Comparison of ENCODE assay signal across 9 mouse cellular contexts in the genomic region with DNA sequence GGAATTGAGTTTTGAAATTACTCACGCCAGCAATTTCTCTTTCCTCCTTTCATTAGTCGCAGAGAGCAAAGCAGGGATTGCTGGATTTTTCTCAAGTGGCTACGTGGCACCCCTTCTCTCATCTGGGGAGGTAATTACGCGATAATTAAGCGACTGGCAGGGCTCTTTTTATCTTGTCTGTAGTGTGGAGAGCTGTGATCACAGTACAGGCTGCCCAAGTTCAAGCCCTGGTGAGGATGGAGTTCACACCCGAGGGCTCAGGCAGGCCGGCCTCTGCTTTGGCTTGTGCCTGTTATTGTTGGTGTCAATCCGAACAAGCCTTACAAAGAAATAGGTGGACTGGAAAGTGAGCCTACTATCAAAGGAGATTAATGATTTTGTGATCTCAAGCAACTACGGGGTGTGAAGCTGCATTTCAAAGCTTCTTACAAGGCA. TPM values are rescaled to one million over a fixed set of nuclear protein-coding genes. Genes with fewer than 3 reads are reported as not detected.
DNase-seq lines count a peak whose midpoint lies in the region; ATAC-seq and TF ChIP-seq lines count a peak whose summit lies in the region.
"Had no signal": no experiment of that assay in that cellular context is flagged by ENCODE, and none has a peak within 500 bp of the region (broad histone marks: within the 10 kb centered on the region; RNA-seq: fewer than 3 reads in every experiment).

No protein-coding gene starts in this region.

- H3K9ac ChIP-seq in heart, embryonic 12.5 days, result no peak overlapping the region
- H3K9ac ChIP-seq in liver, embryonic 16.5 days (ENCODE audit: low read depth, low read length), result no peak overlapping the region

- ATAC-seq in heart, embryonic 12.5 days (ENCODE audit: insufficient number of reproducible peaks, low FRiP score), result no peak
- ATAC-seq in liver, embryonic 16.5 days (ENCODE audit: low read depth), result no peak

- intact Hi-C loops in gastrocnemius, adult 2 months (cut with DNase I), result no loop called here

- WGBS in heart, embryonic 12.5 days, result 1% methylated on average over 10 of the region's 10 CpGs
- 3% methylated on average over 10 of the region's 10 CpGs for WGBS in liver, embryonic 16.5 days (ENCODE audit: insufficient replicate concordance)

- H3K27me3 ChIP-seq in heart, embryonic 12.5 days (replicated peaks), result peaks cover 72% of the 10 kb centered on the region
- H3K27me3 ChIP-seq in liver, embryonic 16.5 days (ENCODE audit: control insufficient read depth, insufficient read depth, low read depth, low read length), result peaks cover 88% of the 10 kb centered on the region

- no peak for DNase-seq in gastrocnemius, adult 2 months
- no peak for DNase-seq in gastrocnemius, postnatal 4 days (ENCODE audit: low spot score in 2 of 2)
- peak; percentile 55 for DNase-seq in A20 (ENCODE audit: low read depth, low spot score)
- no peak for DNase-seq in gastrocnemius, postnatal 25 days
- DNase-seq in frontal cortex, postnatal 10 days (ENCODE audit: low spot score in 2 of 2), result no peak
- DNase-seq in thymus, postnatal 36 days, result no peak

- H3K27ac ChIP-seq in gastrocnemius, adult 2 months, result no peak overlapping the region
- no peak overlapping the region for H3K27ac ChIP-seq in heart, embryonic 12.5 days (ENCODE audit: poor library complexity, severe bottlenecking)
- peak overlapping the region; percentile 64 for H3K27ac ChIP-seq in liver, embryonic 16.5 days (ENCODE audit: low read length)
- H3K27ac ChIP-seq: macrophage had no signal

- H3K36me3 ChIP-seq in heart, embryonic 12.5 days, result no peaks in the 10 kb centered on the region
- H3K36me3 ChIP-seq in liver, embryonic 16.5 days (ENCODE audit: control insufficient read depth, insufficient read depth), result no peaks in the 10 kb centered on the region

- peak overlapping the region; percentile 67; the same call in 1 of the 2 replicates for H3K4me2 ChIP-seq in heart, embryonic 12.5 days
- peak overlapping the region; percentile 48 for H3K4me2 ChIP-seq in liver, embryonic 16.5 days (ENCODE audit: low read depth, low read length)

- H3K4me3 ChIP-seq in gastrocnemius, adult 2 months, result peak overlapping the region; percentile 54
- H3K4me3 ChIP-seq in heart, embryonic 12.5 days, result peak overlapping the region; percentile 41
- peak overlapping the region; percentile 49 for H3K4me3 ChIP-seq in liver, embryonic 16.5 days (ENCODE audit: low read depth, low read length)

- H3K9me3 ChIP-seq in heart, embryonic 12.5 days (replicated peaks), result no peaks in the 10 kb centered on the region
- no peaks in the 10 kb centered on the region for H3K9me3 ChIP-seq in liver, embryonic 16.5 days (replicated peaks; ENCODE audit: control insufficient read depth, low read length)

- H3K4me1 ChIP-seq in heart, embryonic 12.5 days (replicated peaks), result peaks cover 24% of the 10 kb centered on the region
- no peaks in the 10 kb centered on the region; the same call in 1 of the 2 replicates for H3K4me1 ChIP-seq in liver, embryonic 16.5 days (ENCODE audit: control insufficient read depth, low read depth, low read length)

- no peak for TF ChIP-seq CTCF in gastrocnemius, adult 2 months (IDR thresholded peaks at IDR 0.05)

RNA-seq across cellular contexts. Expression of gene Foxa1, which starts 7.1 kb away (rescaled TPM):
- total RNA-seq in gastrocnemius, adult 2 months (2021), result not detected
- not detected for total RNA-seq in gastrocnemius, postnatal 4 days (2021)
- polyA plus RNA-seq in heart, embryonic 12.5 days (2016; fragmentation: Nextera tagmentation; extraction: Ambion mirVana), result 0.13 and 0.26 TPM in 2 replicates
- 0.72 and 0.74 TPM in 2 replicates for polyA plus RNA-seq in liver, embryonic 16.5 days (2015; fragmentation: Nextera tagmentation; extraction: Ambion mirVana)
- not detected for total RNA-seq in gastrocnemius, postnatal 25 days (2021)
- polyA plus RNA-seq: macrophage had no signal

RNA-seq across cellular contexts. Expression of gene Ttc6, which starts 24.3 kb away (rescaled TPM):
- total RNA-seq in gastrocnemius, adult 2 months (2021), result not detected
- total RNA-seq in gastrocnemius, postnatal 4 days (2021), result not detected
- polyA plus RNA-seq in heart, embryonic 12.5 days (2016; fragmentation: Nextera tagmentation; extraction: Ambion mirVana), result 0.20 and 0.49 TPM in 2 replicates
- polyA plus RNA-seq in liver, embryonic 16.5 days (2015; fragmentation: Nextera tagmentation; extraction: Ambion mirVana), result 0.06 and 0.08 TPM in 2 replicates
- total RNA-seq in gastrocnemius, postnatal 25 days (2021), result not detected
- polyA plus RNA-seq: macrophage had no signal
